Mouse (Mus musculus) CH12.LX (cell line): ENCODE measurements around the gene Tmem38b. TPM values are rescaled to one million over a fixed set of nuclear protein-coding genes. Genes with fewer than 3 reads are reported as not detected.

Source experiments
- DNase-seq: peaks from one replicate; pipeline ENCODE4 v3.0.0-alpha.2; 2013; ENCODE audit errors: extremely low read depth
- H3K27ac ChIP-seq: 2 replicates; pipeline ENCODE4 v1.5.1; 2012; ENCODE audit warnings: low read depth, mild to moderate bottlenecking, control low read depth, moderate library complexity; ENCODE audit not compliant: insufficient read depth
- H3K27me3 ChIP-seq: replicated peaks from 2 replicates; pipeline ENCODE3; 2012; ENCODE audit warnings: inconsistent platforms
- H3K36me3 ChIP-seq, 2 experiments: replicated peaks in 1 of 2; 2 replicates each; pipeline versions ENCODE3 to v1.6.1; 2012; ENCODE audit warnings: inconsistent platforms in 1 of 2, low read length in 1 of 2, mild to moderate bottlenecking in 1 of 2, mixed read lengths in 1 of 2, moderate library complexity in 1 of 2; ENCODE audit not compliant: control insufficient read depth in 1 of 2, insufficient read depth in 1 of 2
- H3K4me1 ChIP-seq, 2 experiments: 2 replicates each; pipeline ENCODE4 v1.6.1; 2012; ENCODE audit warnings: inconsistent platforms in 1 of 2, moderate library complexity in 1 of 2; ENCODE audit not compliant: insufficient read depth in 2 of 2, control insufficient read depth in 1 of 2
- H3K4me2 ChIP-seq: 2 replicates; pipeline ENCODE4 v1.6.1; 2012; ENCODE audit warnings: low read depth, mild to moderate bottlenecking, control low read depth; ENCODE audit not compliant: poor library complexity, insufficient read depth, severe bottlenecking
- H3K4me3 ChIP-seq, 3 experiments: fragments of 150-350 bp in 1 of 3; sonication (generic) in 1 of 3; replicated peaks in 1 of 3; 2 replicates each; pipeline versions ENCODE3 to v1.5.1; 2011 to 2012; ENCODE audit warnings: low read depth in 2 of 3, low read length in 2 of 3, mild to moderate bottlenecking in 2 of 3, moderate library complexity in 2 of 3, control low read depth in 1 of 3, improper control_type of control experiment in 1 of 3, inconsistent platforms in 1 of 3, mixed read lengths in 1 of 3; ENCODE audit not compliant: poor library complexity in 1 of 3
- H3K79me2 ChIP-seq: replicated peaks from 2 replicates; pipeline ENCODE4 v1.6.1; 2012; ENCODE audit warnings: mild to moderate bottlenecking, moderate library complexity; ENCODE audit not compliant: control insufficient read depth, poor library complexity, insufficient read depth, severe bottlenecking; ENCODE audit errors: extremely low read depth
- H3K9ac ChIP-seq: 2 replicates; pipeline ENCODE4 v1.6.1; 2012; ENCODE audit warnings: low read depth, mild to moderate bottlenecking, control low read depth, moderate library complexity; ENCODE audit not compliant: insufficient read depth
- H3K9me3 ChIP-seq: replicated peaks from 2 replicates; pipeline ENCODE3; 2012; ENCODE audit warnings: low read length, inconsistent platforms, mixed read lengths
- BHLHE40 ChIP-seq: IDR thresholded peaks from 2 replicates; pipeline ENCODE4 v1.6.1; 2011; ENCODE audit warnings: mild to moderate bottlenecking, low read depth, low read length, improper control_type of control experiment
- CHD1 ChIP-seq: IDR thresholded peaks from 2 replicates; pipeline ENCODE4 v1.6.1; 2012; ENCODE audit warnings: low read depth, low read length, improper control_type of control experiment, inconsistent platforms
- ELF1 ChIP-seq: IDR thresholded peaks from 2 replicates; pipeline ENCODE4 v1.6.1; 2014; ENCODE audit warnings: low read depth, mild to moderate bottlenecking, inconsistent platforms, low read length, improper control_type of control experiment
- GABPA ChIP-seq: IDR thresholded peaks from 2 replicates; pipeline ENCODE4 v1.6.1; 2012; ENCODE audit warnings: low read depth, low read length, improper control_type of control experiment, inconsistent platforms; ENCODE audit not compliant: insufficient replicate concordance
- HCFC1 ChIP-seq: IDR thresholded peaks from 2 replicates; pipeline ENCODE4 v1.6.1; 2012; ENCODE audit warnings: low read depth, mild to moderate bottlenecking, inconsistent platforms, low read length, improper control_type of control experiment
- MAFK ChIP-seq: IDR thresholded peaks from 2 replicates; pipeline ENCODE4 v1.6.1; 2011; ENCODE audit warnings: low read length, improper control_type of control experiment; ENCODE audit not compliant: insufficient replicate concordance
- MEF2A ChIP-seq: IDR thresholded peaks from 2 replicates; pipeline ENCODE4 v1.6.1; 2014; ENCODE audit warnings: low read depth, mild to moderate bottlenecking, inconsistent platforms, low read length, improper control_type of control experiment, borderline replicate concordance
- MXI1 ChIP-seq: IDR thresholded peaks from 2 replicates; pipeline ENCODE4 v1.6.1; 2011; ENCODE audit warnings: mild to moderate bottlenecking, low read depth, low read length, improper control_type of control experiment
- MYC ChIP-seq: IDR thresholded peaks from 2 replicates; pipeline ENCODE4 v1.6.1; 2011; ENCODE audit warnings: low read depth, mild to moderate bottlenecking, improper control_type of control experiment, low read length
- NELFE ChIP-seq: IDR thresholded peaks from 2 replicates; pipeline ENCODE4 v1.6.1; 2011; ENCODE audit warnings: low read depth, low read length, improper control_type of control experiment
- PAX5 ChIP-seq: IDR thresholded peaks from 2 replicates; pipeline ENCODE4 v1.6.1; 2012; ENCODE audit warnings: low read length, inconsistent platforms, mixed read lengths
- TCF12 ChIP-seq: IDR thresholded peaks from 2 replicates; pipeline ENCODE4 v1.6.1; 2014; ENCODE audit warnings: low read depth, mild to moderate bottlenecking, inconsistent platforms, low read length, improper control_type of control experiment
- UBTF ChIP-seq: IDR thresholded peaks from 2 replicates; pipeline ENCODE4 v1.6.1; 2012; ENCODE audit warnings: low read depth, mild to moderate bottlenecking, inconsistent platforms, low read length, improper control_type of control experiment, moderate library complexity
- USF1 ChIP-seq: IDR thresholded peaks from 2 replicates; pipeline ENCODE4 v1.6.1; 2014; ENCODE audit warnings: low read depth, mild to moderate bottlenecking, inconsistent platforms, low read length, improper control_type of control experiment
- dilution Hi-C: fragments of 300-500 bp; cut with MboI; formaldehyde crosslinking; loops from 2 replicates; pipeline ENCODE4 v1.14.3; 2020; ENCODE audit warnings: low sequenced_read_pairs; ENCODE audit not compliant: extremely low pct_unique_long_range_greater_than_20kb, extremely low pct_ligation_motif_present
- in situ Hi-C: fragments of 300-500 bp; cut with MboI; formaldehyde crosslinking; loops from 3 replicates; pipeline ENCODE4 v1.14.3; 2019; ENCODE audit warnings: low sequenced_read_pairs, low pct_ligation_motif_present, low pct_unique_long_range_greater_than_20kb, mixed read lengths
- polyA plus RNA-seq: library from polyadenylated mRNA; unstranded; fragments of >175 nt; gene quantifications from 2 replicates; pipeline ENCODE4 v1.2.1, GENCODE M21; 2012; ENCODE audit warnings: low read depth; ENCODE audit not compliant: insufficient read length
- total RNA-seq, 2 experiments: library from RNA; depleted of rRNA; stranded (reverse); fragments of 300-350 nt in 1 of 2; fragments of >200 nt in 1 of 2; gene quantifications; 2 replicates each; pipeline ENCODE4 v1.2.3; 2012 to 2014

Tmem38b gene
- total and polyA plus RNA-seq, 3 experiments = 5.9 to 10.8 (median 10.5) TPM

- DNase-seq = no peak
- in situ Hi-C loops = loop anchor here (10.0 to 25.0 kb wide), 2 partner anchors 86 to 243 kb away; no protein-coding TSS in a partner anchor
- no peak overlapping the region for H3K27ac ChIP-seq
Observed at GRCm38 (mm10) chr4:53830579-53830978, 4.7 kb downstream of the Tmem38b start.

GRCm38 (mm10) chr4:53832321-53832720 is 6.5 kb downstream of the Tmem38b start:
- DNase-seq = peak; percentile 37
- Histone ChIP-seq H3K9me3 (no peaks in the 10 kb centered on the region), H3K27me3 (no peaks in the 10 kb centered on the region), H3K27ac (no peak overlapping the region), H3K9ac (no peak overlapping the region), H3K4me2 (no peak overlapping the region), H3K79me2 (no peaks in the 10 kb centered on the region), H3K36me3 (peaks cover 0 to 13% of the 10 kb centered on the region in 2 experiments), H3K4me3 (no peak overlapping the region), H3K4me1 (peaks cover 0 to 31% of the 10 kb centered on the region in 2 experiments; a peak in 3 of 4 replicates)
- TF ChIP-seq CHD1 (no peak), TCF12 (no peak), MYC (no peak), GABPA (no peak), MXI1 (no peak), ELF1 (no peak), NELFE (no peak), MAFK (no peak), PAX5 (no peak)
- in situ Hi-C loops = loop anchor here (10.0 to 25.0 kb wide), 2 partner anchors 88 to 245 kb away; no protein-coding TSS in a partner anchor
- dilution Hi-C loops = no loop called here

More at GRCm38 (mm10) chr4:53830579-53830978, 4.7 kb downstream of the Tmem38b start:
- dilution Hi-C loops = no loop called here
- Histone ChIP-seq H3K4me2 (no peak overlapping the region), H3K9me3 (no peaks in the 10 kb centered on the region), H3K36me3 (peaks cover 0 to 13% of the 10 kb centered on the region in 2 experiments), H3K9ac (no peak overlapping the region), H3K4me1 (peaks cover 0 to 29% of the 10 kb centered on the region in 2 experiments; a peak in 3 of 4 replicates), H3K79me2 (no peaks in the 10 kb centered on the region), H3K4me3 (no peak overlapping the region)
- TF ChIP-seq HCFC1 = no peak
- TF ChIP-seq MEF2A = no peak
- no peak for TF ChIP-seq UBTF
- no peak for TF ChIP-seq BHLHE40
- TF ChIP-seq CHD1 = no peak
- TF ChIP-seq USF1 = no peak
- TF ChIP-seq, all 38 proteins: peak for 0
- H3K27me3 ChIP-seq = no peaks in the 10 kb centered on the region
